Mouse (Mus musculus): ENCODE measurements around the gene Zfp563.

- no peak for TF ChIP-seq POLR2A (IDR thresholded peaks at IDR 0.05; ENCODE audit: low read depth, low read length)
- no peak for TF ChIP-seq CTCF (IDR thresholded peaks at IDR 0.05; ENCODE audit: extremely low read depth, insufficient read depth, insufficient read length, insufficient replicate concordance)
These were observed 35.4 kb downstream of the Zfp563 start for GRCm38 (mm10) chr17:33124546-33124945.

Measured in spleen, adult 2 months (tissue).